Mouse (Mus musculus): ENCODE results near the gene Aox4. TPM values are rescaled to one million over a fixed set of nuclear protein-coding genes. Genes with fewer than 3 reads are reported as not detected.
A peak's percentile ranks its signal among the peaks of the same experiment; 100 is the strongest.

Gene Aox4
- polyA plus RNA-seq, 1 experiment from 2014 or later: 0.80 TPM

- ATAC-seq (no peak), DNase-seq (ENCODE audit: low spot score) (no peak)
- Histone ChIP-seq H3K4me1 (ENCODE audit: control insufficient read depth, insufficient read depth, low read length) (no peaks in the 10 kb centered on the region), H3K36me3 (ENCODE audit: control insufficient read depth, insufficient read depth, low read length) (no peaks in the 10 kb centered on the region), H3K27me3 (replicated peaks; ENCODE audit: control insufficient read depth, insufficient read depth, low read length) (no peaks in the 10 kb centered on the region), H3K27ac (ENCODE audit: low read depth, low read length) (no peak overlapping the region), H3K9me3 (replicated peaks; ENCODE audit: control insufficient read depth, low read length) (no peaks in the 10 kb centered on the region), H3K4me2 (ENCODE audit: low read length) (no peak overlapping the region), H3K9ac (ENCODE audit: low read length) (no peak overlapping the region), H3K4me3 (ENCODE audit: low read depth, low read length) (no peak overlapping the region)
- WGBS: 90% methylated on average over 5 of the region's 5 CpGs
These were observed 3.6 kb downstream of the Aox4 start for GRCm38 (mm10) chr1:58213838-58214237.

- no peak for ATAC-seq
- Histone ChIP-seq H3K4me1 (ENCODE audit: control insufficient read depth, insufficient read depth, low read length) (no peaks in the 10 kb centered on the region), H3K9me3 (replicated peaks; ENCODE audit: control insufficient read depth, low read length) (no peaks in the 10 kb centered on the region), H3K36me3 (ENCODE audit: control insufficient read depth, insufficient read depth, low read length) (no peaks in the 10 kb centered on the region), H3K27me3 (replicated peaks; ENCODE audit: control insufficient read depth, insufficient read depth, low read length) (no peaks in the 10 kb centered on the region), H3K27ac (ENCODE audit: low read depth, low read length) (peak overlapping the region; percentile 17; the same call in 1 of the 2 replicates), H3K4me2 (ENCODE audit: low read length) (no peak overlapping the region), H3K9ac (ENCODE audit: low read length) (no peak overlapping the region), H3K4me3 (ENCODE audit: low read depth, low read length) (no peak overlapping the region)
- DNase-seq (ENCODE audit: low spot score): no peak
- 93% methylated on average over 4 of the region's 4 CpGs for WGBS
These were observed 5.2 kb downstream of the Aox4 start for GRCm38 (mm10) chr1:58215353-58215752.

GRCm38 (mm10) chr1:58215956-58216532 is 5.8 kb downstream of the Aox4 start:
- no peaks in the 10 kb centered on the region for H3K9me3 ChIP-seq (replicated peaks; ENCODE audit: control insufficient read depth, low read length)
- no peak overlapping the region for H3K9ac ChIP-seq (ENCODE audit: low read length)
- no peaks in the 10 kb centered on the region for H3K4me1 ChIP-seq (ENCODE audit: control insufficient read depth, insufficient read depth, low read length)
- no peak overlapping the region for H3K4me3 ChIP-seq (ENCODE audit: low read depth, low read length)
- WGBS: 63% methylated on average over 7 of the region's 7 CpGs
- peak overlapping the region; percentile 16; the same call in 1 of the 2 replicates for H3K4me2 ChIP-seq (ENCODE audit: low read length)
- no peaks in the 10 kb centered on the region for H3K36me3 ChIP-seq (ENCODE audit: control insufficient read depth, insufficient read depth, low read length)
- ATAC-seq (peak; percentile 81), DNase-seq (ENCODE audit: low spot score) (peak; percentile 84)
- H3K27me3 ChIP-seq (replicated peaks; ENCODE audit: control insufficient read depth, insufficient read depth, low read length): no peaks in the 10 kb centered on the region
- peak overlapping the region; percentile 33; the same call in 1 of the 2 replicates for H3K27ac ChIP-seq (ENCODE audit: low read depth, low read length)

GRCm38 (mm10) chr1:58221070-58221469 is 10.9 kb downstream of the Aox4 start:
- H3K9me3 ChIP-seq (replicated peaks; ENCODE audit: control insufficient read depth, low read length): no peaks in the 10 kb centered on the region
- ATAC-seq (peak; percentile 18; the same call in 1 of the 2 replicates), DNase-seq (ENCODE audit: low spot score) (peak; percentile 37)
- H3K4me3 ChIP-seq (ENCODE audit: low read depth, low read length): no peak overlapping the region
- 68% methylated on average over 6 of the region's 6 CpGs for WGBS
- H3K9ac ChIP-seq (ENCODE audit: low read length): no peak overlapping the region
- no peaks in the 10 kb centered on the region for H3K27me3 ChIP-seq (replicated peaks; ENCODE audit: control insufficient read depth, insufficient read depth, low read length)
- no peaks in the 10 kb centered on the region for H3K36me3 ChIP-seq (ENCODE audit: control insufficient read depth, insufficient read depth, low read length)
- H3K27ac ChIP-seq (ENCODE audit: low read depth, low read length): no peak overlapping the region
- no peaks in the 10 kb centered on the region for H3K4me1 ChIP-seq (ENCODE audit: control insufficient read depth, insufficient read depth, low read length)
- H3K4me2 ChIP-seq (ENCODE audit: low read length): no peak overlapping the region

- Histone ChIP-seq H3K27ac (ENCODE audit: low read depth, low read length) (0 out of 2 replicates have a peak overlapping the region, but pooled peaks have one; percentile 15), H3K9me3 (replicated peaks; ENCODE audit: control insufficient read depth, low read length) (no peaks in the 10 kb centered on the region), H3K4me1 (ENCODE audit: control insufficient read depth, insufficient read depth, low read length) (no peaks in the 10 kb centered on the region), H3K4me2 (ENCODE audit: low read length) (no peak overlapping the region), H3K27me3 (replicated peaks; ENCODE audit: control insufficient read depth, insufficient read depth, low read length) (no peaks in the 10 kb centered on the region), H3K9ac (ENCODE audit: low read length) (no peak overlapping the region), H3K36me3 (ENCODE audit: control insufficient read depth, insufficient read depth, low read length) (no peaks in the 10 kb centered on the region), H3K4me3 (ENCODE audit: low read depth, low read length) (no peak overlapping the region)
- WGBS: 84% methylated on average over 5 of the region's 5 CpGs
- peak; percentile 59 for DNase-seq (ENCODE audit: low spot score)
- peak; percentile 65; the same call in 1 of the 2 replicates for ATAC-seq
These were observed 11.7 kb downstream of the Aox4 start for GRCm38 (mm10) chr1:58221879-58222278.

- Histone ChIP-seq H3K4me1 (ENCODE audit: control insufficient read depth, insufficient read depth, low read length) (no peaks in the 10 kb centered on the region), H3K27me3 (replicated peaks; ENCODE audit: control insufficient read depth, insufficient read depth, low read length) (no peaks in the 10 kb centered on the region), H3K27ac (ENCODE audit: low read depth, low read length) (no peak overlapping the region), H3K4me3 (ENCODE audit: low read depth, low read length) (no peak overlapping the region), H3K9me3 (replicated peaks; ENCODE audit: control insufficient read depth, low read length) (no peaks in the 10 kb centered on the region), H3K9ac (ENCODE audit: low read length) (no peak overlapping the region), H3K4me2 (ENCODE audit: low read length) (no peak overlapping the region), H3K36me3 (ENCODE audit: control insufficient read depth, insufficient read depth, low read length) (no peaks in the 10 kb centered on the region)
- WGBS: 83% methylated on average over 6 of the region's 6 CpGs
- no peak for DNase-seq (ENCODE audit: low spot score)
- ATAC-seq: no peak
These were observed 17.9 kb downstream of the Aox4 start for GRCm38 (mm10) chr1:58228086-58228485.

- Histone ChIP-seq H3K27ac (ENCODE audit: low read depth, low read length) (no peak overlapping the region), H3K36me3 (ENCODE audit: control insufficient read depth, insufficient read depth, low read length) (no peaks in the 10 kb centered on the region), H3K4me1 (ENCODE audit: control insufficient read depth, insufficient read depth, low read length) (no peaks in the 10 kb centered on the region), H3K9ac (ENCODE audit: low read length) (no peak overlapping the region), H3K27me3 (replicated peaks; ENCODE audit: control insufficient read depth, insufficient read depth, low read length) (no peaks in the 10 kb centered on the region), H3K9me3 (replicated peaks; ENCODE audit: control insufficient read depth, low read length) (no peaks in the 10 kb centered on the region), H3K4me2 (ENCODE audit: low read length) (no peak overlapping the region), H3K4me3 (ENCODE audit: low read depth, low read length) (no peak overlapping the region)
- ATAC-seq: no peak
- DNase-seq (ENCODE audit: low spot score): no peak
These were observed 18.7 kb downstream of the Aox4 start for GRCm38 (mm10) chr1:58228916-58229315.

- no peak overlapping the region for H3K9ac ChIP-seq (ENCODE audit: low read length)
- H3K4me3 ChIP-seq (ENCODE audit: low read depth, low read length): no peak overlapping the region
- WGBS: 89% methylated on average over 4 of the region's 4 CpGs
- ATAC-seq (no peak), DNase-seq (ENCODE audit: low spot score) (no peak)
- H3K4me2 ChIP-seq (ENCODE audit: low read length): no peak overlapping the region
- no peaks in the 10 kb centered on the region for H3K9me3 ChIP-seq (replicated peaks; ENCODE audit: control insufficient read depth, low read length)
- H3K27me3 ChIP-seq (replicated peaks; ENCODE audit: control insufficient read depth, insufficient read depth, low read length): no peaks in the 10 kb centered on the region
- no peaks in the 10 kb centered on the region for H3K4me1 ChIP-seq (ENCODE audit: control insufficient read depth, insufficient read depth, low read length)
- H3K36me3 ChIP-seq (ENCODE audit: control insufficient read depth, insufficient read depth, low read length): no peaks in the 10 kb centered on the region
- H3K27ac ChIP-seq (ENCODE audit: low read depth, low read length): no peak overlapping the region
These were observed 19.6 kb downstream of the Aox4 start for GRCm38 (mm10) chr1:58229774-58230173.

- 70% methylated on average over 5 of the region's 5 CpGs for WGBS
- H3K4me3 ChIP-seq (ENCODE audit: low read depth, low read length): no peak overlapping the region
- DNase-seq (ENCODE audit: low spot score): no peak
- no peaks in the 10 kb centered on the region for H3K4me1 ChIP-seq (ENCODE audit: control insufficient read depth, insufficient read depth, low read length)
- H3K27ac ChIP-seq (ENCODE audit: low read depth, low read length): no peak overlapping the region
- H3K9ac ChIP-seq (ENCODE audit: low read length): no peak overlapping the region
- H3K27me3 ChIP-seq (replicated peaks; ENCODE audit: control insufficient read depth, insufficient read depth, low read length): no peaks in the 10 kb centered on the region
- ATAC-seq: no peak
- no peaks in the 10 kb centered on the region for H3K36me3 ChIP-seq (ENCODE audit: control insufficient read depth, insufficient read depth, low read length)
- H3K4me2 ChIP-seq (ENCODE audit: low read length): no peak overlapping the region
- H3K9me3 ChIP-seq (replicated peaks; ENCODE audit: control insufficient read depth, low read length): no peaks in the 10 kb centered on the region
These were observed 20.3 kb downstream of the Aox4 start for GRCm38 (mm10) chr1:58230542-58230941.
